Mouse (Mus musculus): Measurements from ENCODE around the gene Rubcn. TPM values are rescaled to one million over a fixed set of nuclear protein-coding genes. Genes with fewer than 3 reads are reported as not detected.

Gene Rubcn
- total RNA-seq, 2 experiments from 2014 or later = 59.9 to 60.6 TPM

GRCm38 (mm10) chr16:32824061-32824460, 53.5 kb downstream of the Rubcn start:
- no peak for DNase-seq (ENCODE audit: extremely low spot score in 1 of 2, low spot score in 2 of 2)
- intact Hi-C loops (cut with DNase I) = no loop called here

- DNase-seq (ENCODE audit: extremely low spot score in 1 of 2, low spot score in 2 of 2) = no peak
- intact Hi-C loops (cut with DNase I) = no loop called here
Measured at GRCm38 (mm10) chr16:32823487-32823886, 54.1 kb downstream of the Rubcn start.

- intact Hi-C loops (cut with DNase I) = no loop called here
- DNase-seq (ENCODE audit: extremely low spot score in 1 of 2, low spot score in 2 of 2) = no peak
Measured at GRCm38 (mm10) chr16:32822881-32823280, 54.7 kb downstream of the Rubcn start.

GRCm38 (mm10) chr16:32822450-32822827, 55.1 kb downstream of the Rubcn start:
- DNase-seq (ENCODE audit: extremely low spot score in 1 of 2, low spot score in 2 of 2) = no peak
- intact Hi-C loops (cut with DNase I) = no loop called here

GRCm38 (mm10) chr16:32821772-32822449, 55.7 kb downstream of the Rubcn start:
- intact Hi-C loops (cut with DNase I) = no loop called here
- DNase-seq (ENCODE audit: extremely low spot score in 1 of 2, low spot score in 2 of 2) = no peak

GRCm38 (mm10) chr16:32818441-32818840, 59.1 kb downstream of the Rubcn start:
- no peak for DNase-seq (ENCODE audit: extremely low spot score in 1 of 2, low spot score in 2 of 2)
- intact Hi-C loops (cut with DNase I) = loop anchor here (5.0 kb wide), 1 partner anchor 194 kb away; no protein-coding TSS in a partner anchor

- intact Hi-C loops (cut with DNase I) = loop anchor here (5.0 kb wide), 1 partner anchor 194 kb away; no protein-coding TSS in a partner anchor
- no peak for DNase-seq (ENCODE audit: extremely low spot score in 1 of 2, low spot score in 2 of 2)
Measured at GRCm38 (mm10) chr16:32818036-32818435, 59.5 kb downstream of the Rubcn start.

- intact Hi-C loops (cut with DNase I) = loop anchor here (5.0 kb wide), 1 partner anchor 197 kb away; no protein-coding TSS in a partner anchor
- peak in 1 of 2 experiments; percentile 38 for DNase-seq (ENCODE audit: extremely low spot score in 1 of 2, low spot score in 2 of 2)
Measured at GRCm38 (mm10) chr16:32815160-32815605, 62.4 kb downstream of the Rubcn start.

- DNase-seq (ENCODE audit: extremely low spot score in 1 of 2, low spot score in 2 of 2) = peak in 1 of 2 experiments; percentile 34
- intact Hi-C loops (cut with DNase I) = no loop called here
Measured at GRCm38 (mm10) chr16:32814539-32814938, 63.0 kb downstream of the Rubcn start.

- intact Hi-C loops (cut with DNase I) = no loop called here
- DNase-seq (ENCODE audit: extremely low spot score in 1 of 2, low spot score in 2 of 2) = no peak
Measured at GRCm38 (mm10) chr16:32813771-32814170, 63.8 kb downstream of the Rubcn start.

- intact Hi-C loops (cut with DNase I) = no loop called here
- DNase-seq (ENCODE audit: extremely low spot score in 1 of 2, low spot score in 2 of 2) = no peak
Measured at GRCm38 (mm10) chr16:32813362-32813761, 64.2 kb downstream of the Rubcn start.

GRCm38 (mm10) chr16:32812888-32813361, 64.6 kb downstream of the Rubcn start:
- DNase-seq (ENCODE audit: extremely low spot score in 1 of 2, low spot score in 2 of 2) = peak; percentile 71 to 92
- intact Hi-C loops (cut with DNase I) = no loop called here

- no peak for DNase-seq (ENCODE audit: extremely low spot score in 1 of 2, low spot score in 2 of 2)
- intact Hi-C loops (cut with DNase I) = no loop called here
Measured at GRCm38 (mm10) chr16:32810321-32810720, 67.2 kb downstream of the Rubcn start, which contains the start of gene Smbd1. Gene Smbd1, minus strand, starts transcription at chr16:32810477.

GRCm38 (mm10) chr16:32807408-32808185, 70.0 kb downstream of the Rubcn start:
- no peak for DNase-seq (ENCODE audit: extremely low spot score in 1 of 2, low spot score in 2 of 2)
- intact Hi-C loops (cut with DNase I) = no loop called here

- no peak for DNase-seq (ENCODE audit: extremely low spot score in 1 of 2, low spot score in 2 of 2)
- intact Hi-C loops (cut with DNase I) = no loop called here
Measured at GRCm38 (mm10) chr16:32805151-32805550, 72.4 kb downstream of the Rubcn start.

GRCm38 (mm10) chr16:32803901-32804300, 73.7 kb downstream of the Rubcn start:
- intact Hi-C loops (cut with DNase I) = no loop called here
- DNase-seq (ENCODE audit: extremely low spot score in 1 of 2, low spot score in 2 of 2) = no peak

GRCm38 (mm10) chr16:32803252-32803853, 74.2 kb downstream of the Rubcn start:
- peak; percentile 61 to 75 for DNase-seq (ENCODE audit: extremely low spot score in 1 of 2, low spot score in 2 of 2)
- intact Hi-C loops (cut with DNase I) = no loop called here

- intact Hi-C loops (cut with DNase I) = no loop called here
- no peak for DNase-seq (ENCODE audit: extremely low spot score in 1 of 2, low spot score in 2 of 2)
Measured at GRCm38 (mm10) chr16:32797426-32797689, 80.2 kb downstream of the Rubcn start, which contains the start of gene Muc20. Gene Muc20, minus strand, starts transcription at chr16:32797435.

- intact Hi-C loops (cut with DNase I) = no loop called here
- DNase-seq (ENCODE audit: extremely low spot score in 1 of 2, low spot score in 2 of 2) = no peak
Measured at GRCm38 (mm10) chr16:32796676-32797425, 80.7 kb downstream of the Rubcn start.

All from left cerebral cortex, postnatal 10 days (tissue).